Mouse (Mus musculus) neutrophil, adult 5-6 weeks (primary cell): ENCODE measurements around the gene Fam114a2. TPM values are rescaled to one million over a fixed set of nuclear protein-coding genes. Genes with fewer than 3 reads are reported as not detected.

Source experiments
- ATAC-seq: fragments of 151-379, 151-347 bp; 2 replicates; pipeline ENCODE4 v1.8.0; 2017; ENCODE audit warnings: mild to moderate bottlenecking, moderate TSS enrichment; ENCODE audit not compliant: insufficient number of reproducible peaks, poor library complexity, low FRiP score, severe bottlenecking; ENCODE audit errors: extremely low read depth
- total RNA-seq: library from RNA; stranded (forward); fragments of 200-1000 nt; gene quantifications from 2 replicates; pipeline ENCODE4 v1.2.3, GENCODE M21; 2017

Fam114a2 gene
- total RNA-seq, 1 experiment from 2014 or later = 58.5 TPM

GRCm38 (mm10) chr11:57465025-57465424, 53.4 kb downstream of the Fam114a2 start:
- no peak for ATAC-seq

- ATAC-seq = no peak
These were observed 58.7 kb downstream of the Fam114a2 start for GRCm38 (mm10) chr11:57459759-57460158.

GRCm38 (mm10) chr11:57454421-57454820, 64.0 kb downstream of the Fam114a2 start:
- ATAC-seq = no peak

- peak; percentile 86; the same call in 1 of the 2 replicates for ATAC-seq
These were observed 73.0 kb downstream of the Fam114a2 start for GRCm38 (mm10) chr11:57445237-57445962.

GRCm38 (mm10) chr11:57434153-57434552, 84.3 kb downstream of the Fam114a2 start:
- no peak for ATAC-seq

Other genes starting within 250 kb of the Fam114a2 start
- 30.5 and 31.8 TPM in 2 replicates for gene Mfap3, start within 50 bp of the Fam114a2 start, total RNA-seq
- 18.2 and 21.2 TPM in 2 replicates for gene Galnt10, start 126.8 kb upstream of the Fam114a2 start, total RNA-seq